Mouse (Mus musculus) ES-Bruce4 (cell line): ENCODE measurements around the gene Ppp5c.

Experiments used
- CTCF ChIP-seq: IDR thresholded peaks from one replicate; pipeline ENCODE4 v1.8.1; 2011; ENCODE audit warnings: low read depth, low read length
- POLR2A ChIP-seq: IDR thresholded peaks from one replicate; pipeline ENCODE4 v1.8.1; 2011; ENCODE audit warnings: low read length; ENCODE audit not compliant: insufficient read depth

GRCm38 (mm10) chr7:16992451-16992807, 35.3 kb downstream of the Ppp5c start, which contains the start of gene Ccdc8:
- TF ChIP-seq POLR2A, result no peak
- no peak for TF ChIP-seq CTCF
